Mouse (Mus musculus) MEL (cell line): ENCODE measurements around the gene Ythdc1. TPM values are rescaled to one million over a fixed set of nuclear protein-coding genes. Genes with fewer than 3 reads are reported as not detected.

Experiments
- DNase-seq: peaks from one replicate; pipeline ENCODE4 v3.0.0; 2011; ENCODE audit warnings: low read depth, low spot score
- H3K27ac ChIP-seq: 2 replicates; pipeline ENCODE4 v1.5.1; 2012; ENCODE audit warnings: low read depth, mild to moderate bottlenecking, control low read depth, low read length, moderate library complexity; ENCODE audit not compliant: control insufficient read depth
- H3K27me3 ChIP-seq, 2 experiments: fragments of 150-350 bp in 1 of 2; sonication (generic) in 1 of 2; 2 replicates each; pipeline ENCODE4 v1.6.1; 2012; ENCODE audit warnings: low read length in 2 of 2, mild to moderate bottlenecking in 2 of 2, improper control_type of control experiment in 1 of 2, moderate library complexity in 1 of 2; ENCODE audit not compliant: insufficient read depth in 2 of 2, control insufficient read depth in 1 of 2
- H3K36me3 ChIP-seq, 2 experiments: 2 replicates each; pipeline ENCODE4 v1.6.1; 2012 to 2014; ENCODE audit warnings: low read length in 2 of 2, improper control_type of control experiment in 1 of 2, inconsistent platforms in 1 of 2, mild to moderate bottlenecking in 1 of 2; ENCODE audit not compliant: insufficient read depth in 2 of 2, control insufficient read depth in 1 of 2
- H3K4me1 ChIP-seq, 2 experiments: fragments of 150-350 bp in 1 of 2; sonication (generic) in 1 of 2; 2 replicates each; pipeline ENCODE4 v1.6.1; 2012; ENCODE audit warnings: low read length in 2 of 2, improper control_type of control experiment in 1 of 2, mild to moderate bottlenecking in 1 of 2; ENCODE audit not compliant: insufficient read depth in 2 of 2, control insufficient read depth in 1 of 2
- H3K4me3 ChIP-seq, 2 experiments: fragments of 150-350 bp in 1 of 2; sonication (generic) in 1 of 2; 2 replicates each; pipeline ENCODE4 v1.5.1; 2012; ENCODE audit warnings: low read depth in 2 of 2, low read length in 2 of 2, mild to moderate bottlenecking in 2 of 2, moderate library complexity in 2 of 2, control low read depth in 1 of 2, improper control_type of control experiment in 1 of 2; ENCODE audit not compliant: control insufficient read depth in 1 of 2, insufficient read depth in 1 of 2
- H3K79me2 ChIP-seq: 2 replicates; pipeline ENCODE4 v1.6.1; 2012; ENCODE audit warnings: mild to moderate bottlenecking, low read length, moderate library complexity; ENCODE audit not compliant: control insufficient read depth, poor library complexity, insufficient read depth
- H3K9ac ChIP-seq: 2 replicates; pipeline ENCODE4 v1.6.1; 2012; ENCODE audit warnings: low read depth, mild to moderate bottlenecking, control low read depth, low read length, moderate library complexity; ENCODE audit not compliant: control insufficient read depth, poor library complexity, severe bottlenecking
- H3K9me3 ChIP-seq: fragments of 150-350 bp; sonication (generic); replicated peaks from 2 replicates; pipeline ENCODE4 v1.6.1; 2012; ENCODE audit warnings: mild to moderate bottlenecking, low read length, improper control_type of control experiment, moderate library complexity; ENCODE audit not compliant: insufficient read depth
- CHD2 ChIP-seq: IDR thresholded peaks from 2 replicates; pipeline ENCODE4 v1.6.1; 2011; ENCODE audit warnings: low read length, improper control_type of control experiment
- CTCF ChIP-seq, 3 experiments: IDR thresholded peaks in 2 of 3; conservative IDR thresholded peaks in 1 of 3; 2 replicates each; pipeline ENCODE4 v1.5.1; 2011 to 2012; ENCODE audit warnings: low read length in 3 of 3, low read depth in 2 of 3, mild to moderate bottlenecking in 2 of 3, improper control_type of control experiment in 1 of 3, inconsistent platforms in 1 of 3, mixed read lengths in 1 of 3, moderate library complexity in 1 of 3; ENCODE audit not compliant: control insufficient read depth in 1 of 3, insufficient read depth in 1 of 3, poor library complexity in 1 of 3, severe bottlenecking in 1 of 3
- ELF1 ChIP-seq: IDR thresholded peaks from 2 replicates; pipeline ENCODE4 v1.6.1; 2014; ENCODE audit warnings: low read depth, mild to moderate bottlenecking, inconsistent platforms, low read length, improper control_type of control experiment, moderate library complexity
- EP300 ChIP-seq, 2 experiments: IDR thresholded peaks; 2 replicates each; pipeline ENCODE4 v1.6.1; 2011; ENCODE audit warnings: improper control_type of control experiment in 2 of 2, low read length in 2 of 2, low read depth in 1 of 2, mild to moderate bottlenecking in 1 of 2
- KAT2A ChIP-seq: conservative IDR thresholded peaks from 2 replicates; pipeline ENCODE4 v1.6.1; 2012; ENCODE audit warnings: low read depth, low read length, improper control_type of control experiment, inconsistent platforms
- MAFK ChIP-seq: IDR thresholded peaks from 2 replicates; pipeline ENCODE4 v1.6.1; 2011; ENCODE audit warnings: low read depth, mild to moderate bottlenecking, low read length, improper control_type of control experiment, borderline replicate concordance
- MAX ChIP-seq: IDR thresholded peaks from 2 replicates; pipeline ENCODE4 v1.6.1; 2011; ENCODE audit warnings: low read length, improper control_type of control experiment
- MAZ ChIP-seq: IDR thresholded peaks from 2 replicates; pipeline ENCODE4 v1.6.1; 2012; ENCODE audit warnings: low read depth, mild to moderate bottlenecking, inconsistent platforms, low read length, improper control_type of control experiment
- MEF2A ChIP-seq: IDR thresholded peaks from 2 replicates; pipeline ENCODE4 v1.6.1; 2014; ENCODE audit warnings: low read depth, mild to moderate bottlenecking, inconsistent platforms, low read length, improper control_type of control experiment; ENCODE audit not compliant: poor library complexity, insufficient replicate concordance, severe bottlenecking; ENCODE audit errors: extremely low read depth
- MXI1 ChIP-seq: IDR thresholded peaks from 2 replicates; pipeline ENCODE4 v1.6.1; 2011; ENCODE audit warnings: mild to moderate bottlenecking, low read depth, low read length, improper control_type of control experiment
- MYC ChIP-seq: IDR thresholded peaks from 2 replicates; pipeline ENCODE4 v1.6.1; 2011; ENCODE audit warnings: low read depth, mild to moderate bottlenecking, low read length, improper control_type of control experiment, moderate library complexity
- NELFE ChIP-seq: IDR thresholded peaks from 2 replicates; pipeline ENCODE4 v1.6.1; 2011; ENCODE audit warnings: low read depth, low read length, improper control_type of control experiment
- POLR2AphosphoS2 ChIP-seq: IDR thresholded peaks from 2 replicates; pipeline ENCODE4 v1.6.1; 2011; ENCODE audit warnings: low read length, improper control_type of control experiment
- SIN3A ChIP-seq: IDR thresholded peaks from 2 replicates; pipeline ENCODE4 v1.6.1; 2012; ENCODE audit warnings: low read length, improper control_type of control experiment, inconsistent platforms
- USF1 ChIP-seq: IDR thresholded peaks from 2 replicates; pipeline ENCODE4 v1.6.1; 2014; ENCODE audit warnings: low read depth, mild to moderate bottlenecking, inconsistent platforms, low read length, improper control_type of control experiment, moderate library complexity
- ZC3H11A ChIP-seq: IDR thresholded peaks from 2 replicates; pipeline ENCODE4 v1.6.1; 2012; ENCODE audit warnings: low read depth, mild to moderate bottlenecking, inconsistent platforms, low read length, improper control_type of control experiment
- ZNF384 ChIP-seq: IDR thresholded peaks from 2 replicates; pipeline ENCODE4 v1.6.1; 2012; ENCODE audit warnings: low read depth, mild to moderate bottlenecking, inconsistent platforms, low read length, improper control_type of control experiment
- polyA plus RNA-seq, 2 experiments: library from polyadenylated mRNA; stranded (reverse) in 1 of 2; unstranded in 1 of 2; fragments of >175 nt in 1 of 2; fragments of >200 nt in 1 of 2; gene quantifications; 2 replicates each; pipeline versions ENCODE4 v1.2.1 to v1.2.4; 2012; ENCODE audit warnings: low replicate concordance in 2 of 2, low read depth in 1 of 2; ENCODE audit not compliant: insufficient read length in 2 of 2, insufficient read depth in 1 of 2, missing spikeins in 1 of 2
- total RNA-seq: library from RNA; depleted of rRNA; stranded (reverse); fragments of 300-350 nt; gene quantifications from 2 replicates; pipeline ENCODE4 v1.2.3, GENCODE M21; 2012

Gene Ythdc1
- total and polyA plus RNA-seq, 3 experiments: 47.6 to 67.2 (median 60.8) TPM

DNA sequence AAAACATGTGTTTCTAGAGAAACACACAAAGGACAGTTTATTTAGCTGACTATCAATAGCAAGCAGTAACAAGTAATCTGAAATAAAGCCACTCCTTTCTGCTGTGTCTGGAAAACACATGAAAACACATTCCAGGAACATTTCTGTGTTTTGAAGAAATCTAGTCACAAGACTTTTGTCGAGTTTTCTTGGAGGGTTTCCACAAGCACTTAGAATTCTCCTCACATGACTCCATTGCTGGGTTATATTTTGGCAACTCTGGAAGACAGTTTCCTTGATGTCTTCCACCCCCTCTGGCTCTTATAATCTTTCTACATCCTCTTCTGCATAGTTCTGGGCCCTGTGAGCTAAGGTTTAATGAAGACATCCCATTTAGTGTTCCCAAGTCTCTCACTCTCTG, 25.6 kb upstream of the Ythdc1 start:
- Histone ChIP-seq H3K4me3 (no peak overlapping the region), H3K27ac (no peak overlapping the region), H3K36me3 (no peaks in the 10 kb centered on the region), H3K4me1 (no peaks in the 10 kb centered on the region), H3K9ac (no peak overlapping the region), H3K79me2 (no peaks in the 10 kb centered on the region), H3K9me3 (no peaks in the 10 kb centered on the region), H3K27me3 (no peaks in the 10 kb centered on the region; a peak in 1 of 4 replicates)
- DNase-seq: no peak
- TF ChIP-seq MEF2A (no peak), MAX (no peak), ZC3H11A (no peak), ELF1 (no peak), KAT2A (no peak), CHD2 (no peak), MAZ (no peak), SIN3A (no peak), MYC (no peak), CTCF (IDR thresholded peaks at IDR 0.05 in 2 of 3, conservative IDR thresholded peaks at IDR 0.05 in 1 of 3; ENCODE audit: control insufficient read depth in 1 of 3, insufficient read depth in 1 of 3, low read depth in 2 of 3, low read length in 3 of 3, poor library complexity in 1 of 3, severe bottlenecking in 1 of 3) (no peak)
- TF ChIP-seq, all 39 proteins: peak for 0

DNA sequence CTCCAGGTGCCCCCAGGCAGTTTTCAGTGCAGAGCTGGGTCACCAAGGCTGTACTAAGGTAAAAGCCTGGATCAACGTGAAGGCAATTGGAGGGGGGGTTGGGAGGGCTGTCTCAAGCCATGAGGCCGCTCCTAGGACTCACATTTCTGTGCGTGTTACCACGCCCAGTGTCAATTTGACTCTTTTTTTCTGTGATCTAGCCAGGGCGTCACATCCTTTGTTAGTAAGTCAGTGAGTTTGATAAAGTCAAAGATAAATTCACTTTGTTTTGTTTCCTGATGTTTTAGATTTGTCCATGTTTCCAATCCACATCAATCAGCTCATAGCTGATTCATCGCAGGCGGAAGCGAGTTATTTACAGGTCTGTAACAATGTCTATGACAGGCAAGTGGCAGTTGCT, 21.0 kb upstream of the Ythdc1 start:
- peaks cover 0 to 2% of the 10 kb centered on the region in 2 experiments; a peak in 2 of 4 replicates for H3K27me3 ChIP-seq
- no peak overlapping the region for H3K27ac ChIP-seq
- H3K9me3 ChIP-seq: no peaks in the 10 kb centered on the region
- H3K4me3 ChIP-seq: no peak overlapping the region
- DNase-seq: no peak
- H3K9ac ChIP-seq: no peak overlapping the region
- no peaks in the 10 kb centered on the region for H3K36me3 ChIP-seq
- TF ChIP-seq CHD2: no peak
- no peak for TF ChIP-seq CTCF (IDR thresholded peaks at IDR 0.05 in 2 of 3, conservative IDR thresholded peaks at IDR 0.05 in 1 of 3; ENCODE audit: control insufficient read depth in 1 of 3, insufficient read depth in 1 of 3, low read depth in 2 of 3, low read length in 3 of 3, poor library complexity in 1 of 3, severe bottlenecking in 1 of 3)
- TF ChIP-seq MYC: no peak
- no peak for TF ChIP-seq ZNF384
- no peak for TF ChIP-seq NELFE
- no peak for TF ChIP-seq MEF2A
- no peak for TF ChIP-seq EP300 (IDR thresholded peaks at IDR 0.05; ENCODE audit: low read depth in 1 of 2, low read length in 2 of 2)
- no peak for TF ChIP-seq USF1
- no peak for TF ChIP-seq POLR2AphosphoS2
- no peak for TF ChIP-seq MAFK
- no peak for TF ChIP-seq MXI1
- H3K4me1 ChIP-seq: no peaks in the 10 kb centered on the region
- H3K79me2 ChIP-seq: no peaks in the 10 kb centered on the region
